Comparison of ENCODE assay signal across 8 mouse cellular contexts in the genomic region with DNA sequence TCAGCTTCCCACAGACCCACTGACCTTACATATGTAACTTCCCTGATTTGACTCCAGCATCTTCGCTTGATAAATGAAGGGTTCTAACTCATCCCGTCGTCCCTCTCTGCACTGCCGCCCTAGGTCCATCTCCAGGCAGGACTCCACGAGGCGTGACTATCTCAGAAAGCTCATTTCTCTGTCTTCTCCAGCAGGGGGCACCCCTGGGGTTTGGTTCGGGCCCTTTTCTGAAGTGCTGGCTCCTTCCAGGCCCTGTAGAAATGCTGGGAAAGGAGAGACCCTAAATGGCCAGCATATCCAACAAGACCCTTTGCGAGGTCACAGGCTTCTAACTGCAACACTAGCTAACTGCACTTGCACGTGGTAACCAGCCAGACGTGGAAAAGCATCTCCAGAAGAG. TPM values are rescaled to one million over a fixed set of nuclear protein-coding genes. Genes with fewer than 3 reads are reported as not detected.
A peak's percentile ranks its signal among the peaks of the same experiment; 100 is the strongest.
DNase-seq lines count a peak whose midpoint lies in the region; ATAC-seq and TF ChIP-seq lines count a peak whose summit lies in the region.

No protein-coding gene starts in this region.

- H3K4me1 ChIP-seq in embryonic facial prominence, embryonic 13.5 days: peaks cover 15% of the 10 kb centered on the region; the same call in 1 of the 2 replicates
- H3K4me1 ChIP-seq in heart, embryonic 12.5 days (replicated peaks): no peaks in the 10 kb centered on the region
- no peaks in the 10 kb centered on the region for H3K4me1 ChIP-seq in lung, adult 2 months (ENCODE audit: control insufficient read depth, insufficient read depth, low read length)

- H3K36me3 ChIP-seq in embryonic facial prominence, embryonic 13.5 days: no peaks in the 10 kb centered on the region
- no peaks in the 10 kb centered on the region for H3K36me3 ChIP-seq in heart, embryonic 12.5 days

- no peaks in the 10 kb centered on the region; the same call in 1 of the 2 replicates for H3K9me3 ChIP-seq in embryonic facial prominence, embryonic 13.5 days
- no peaks in the 10 kb centered on the region; the same call in 1 of the 2 replicates for H3K9me3 ChIP-seq in heart, embryonic 12.5 days (replicated peaks)

- DNase-seq in CD4-positive, CD25-positive, alpha-beta regulatory T cell, adult 2 months (ENCODE audit: low read depth, low spot score): peak; percentile 73
- DNase-seq in adrenal gland, postnatal 14 days: peak; percentile 86
- DNase-seq in kidney, postnatal 10 days: peak; percentile 70
- DNase-seq in lung, adult 2 months: peak; percentile 56
- DNase-seq in ovary, postnatal 36 days (ENCODE audit: low spot score): peak; percentile 61
- peak; percentile 35 to 39 for DNase-seq in thymus, postnatal 36 days

- H3K27me3 ChIP-seq in embryonic facial prominence, embryonic 13.5 days: no peaks in the 10 kb centered on the region
- no peaks in the 10 kb centered on the region for H3K27me3 ChIP-seq in heart, embryonic 12.5 days (replicated peaks)

- peak; percentile 51 for TF ChIP-seq CTCF in lung, adult 2 months (IDR thresholded peaks at IDR 0.05; ENCODE audit: insufficient read depth, low read length)

- no peak overlapping the region for H3K27ac ChIP-seq in embryonic facial prominence, embryonic 13.5 days
- H3K27ac ChIP-seq in heart, embryonic 12.5 days (ENCODE audit: poor library complexity, severe bottlenecking): no peak overlapping the region

- ATAC-seq in embryonic facial prominence, embryonic 13.5 days (ENCODE audit: insufficient number of reproducible peaks, insufficient read depth, low FRiP score, low TSS enrichment, low read depth): no peak
- ATAC-seq in heart, embryonic 12.5 days (ENCODE audit: insufficient number of reproducible peaks, low FRiP score): no peak

- H3K4me3 ChIP-seq in embryonic facial prominence, embryonic 13.5 days: peak overlapping the region; percentile 12; the same call in 1 of the 2 replicates
- no peak overlapping the region for H3K4me3 ChIP-seq in heart, embryonic 12.5 days
- H3K4me3 ChIP-seq in lung, adult 2 months (replicated peaks; ENCODE audit: extremely low read depth, low read depth, low read length): no peak overlapping the region

- peak overlapping the region; percentile 46 for H3K4me2 ChIP-seq in embryonic facial prominence, embryonic 13.5 days
- peak overlapping the region; percentile 19; the same call in 1 of the 2 replicates for H3K4me2 ChIP-seq in heart, embryonic 12.5 days

- H3K9ac ChIP-seq in embryonic facial prominence, embryonic 13.5 days: no peak overlapping the region
- no peak overlapping the region for H3K9ac ChIP-seq in heart, embryonic 12.5 days

- WGBS in embryonic facial prominence, embryonic 13.5 days: 5% methylated on average over 10 of the region's 10 CpGs
- 3% methylated on average over 10 of the region's 10 CpGs for WGBS in heart, embryonic 12.5 days
- WGBS in lung, adult 2 months: 6% methylated on average over 10 of the region's 10 CpGs

- no peak for TF ChIP-seq POLR2A in lung, adult 2 months (IDR thresholded peaks at IDR 0.05; ENCODE audit: borderline replicate concordance, extremely low read depth, low read depth, low read length)

RNA-seq across cellular contexts. Expression of a gene that starts 31.7 kb away (rescaled TPM):
- total RNA-seq in adrenal gland, postnatal 14 days (2021): 10.6 and 10.7 TPM in 2 replicates
- polyA plus RNA-seq in embryonic facial prominence, embryonic 13.5 days (2015; fragmentation: Nextera tagmentation; extraction: Ambion mirVana): 326 and 399 TPM in 2 replicates
- 141 and 179 TPM in 2 replicates for polyA plus RNA-seq in heart, embryonic 12.5 days (2016; fragmentation: Nextera tagmentation; extraction: Ambion mirVana)
- 33.1 and 48.9 TPM in 2 replicates for polyA plus RNA-seq in lung, adult 2 months (2012; rRNA removed)

RNA-seq across cellular contexts. Expression of a gene that starts 43.7 kb away (rescaled TPM):
- 2.4 and 3.4 TPM in 2 replicates for total RNA-seq in adrenal gland, postnatal 14 days (2021)
- 5.4 and 6.7 TPM in 2 replicates for polyA plus RNA-seq in embryonic facial prominence, embryonic 13.5 days (2015; fragmentation: Nextera tagmentation; extraction: Ambion mirVana)
- 2.6 and 2.8 TPM in 2 replicates for polyA plus RNA-seq in heart, embryonic 12.5 days (2016; fragmentation: Nextera tagmentation; extraction: Ambion mirVana)
- 7.2 and 10.0 TPM in 2 replicates for polyA plus RNA-seq in lung, adult 2 months (2012; rRNA removed)
